Mouse (Mus musculus): ENCODE results near the gene Camta1.

DNA sequence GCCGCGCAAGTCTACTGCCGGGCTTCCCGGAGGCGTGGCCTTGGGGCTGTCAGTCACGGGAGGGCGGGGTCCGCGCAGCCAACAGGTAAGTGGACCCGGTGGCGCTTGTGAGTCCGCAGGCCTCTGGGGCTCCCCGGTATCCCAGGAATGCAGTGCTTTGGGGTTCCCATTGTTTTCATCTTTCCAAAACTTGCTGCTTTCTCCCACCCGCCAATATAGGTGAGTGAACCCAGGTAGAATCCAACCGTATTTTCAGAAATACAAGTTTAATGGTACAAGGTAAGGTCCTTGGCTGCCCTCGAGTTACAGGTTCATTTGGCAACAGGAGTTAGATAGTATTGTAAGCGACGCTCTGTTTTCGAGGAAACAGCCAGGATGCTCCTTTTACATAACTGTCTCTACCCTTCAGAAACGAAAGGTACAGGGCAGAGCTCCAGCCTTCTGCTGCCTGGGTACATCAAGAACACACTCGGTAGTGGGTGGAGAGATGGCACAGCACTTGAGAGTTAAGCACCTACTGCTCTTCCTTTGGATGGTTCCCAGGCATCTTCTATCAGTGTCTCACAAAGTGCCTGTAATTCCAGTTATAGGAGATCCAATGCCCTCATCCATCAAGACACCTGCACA lies 816.6 kb downstream of the Camta1 start:
- TF ChIP-seq GATA1 (IDR thresholded peaks at IDR 0.05; ENCODE audit: low read length) (no peak), TAL1 (IDR thresholded peaks at IDR 0.05; ENCODE audit: low read length) (no peak)
